Mouse (Mus musculus): ENCODE data around the gene Pdcd1lg2. TPM values are rescaled to one million over a fixed set of nuclear protein-coding genes. Genes with fewer than 3 reads are reported as not detected.

Pdcd1lg2 gene
- polyA plus RNA-seq, 1 experiment, result 0.37 TPM

DNA sequence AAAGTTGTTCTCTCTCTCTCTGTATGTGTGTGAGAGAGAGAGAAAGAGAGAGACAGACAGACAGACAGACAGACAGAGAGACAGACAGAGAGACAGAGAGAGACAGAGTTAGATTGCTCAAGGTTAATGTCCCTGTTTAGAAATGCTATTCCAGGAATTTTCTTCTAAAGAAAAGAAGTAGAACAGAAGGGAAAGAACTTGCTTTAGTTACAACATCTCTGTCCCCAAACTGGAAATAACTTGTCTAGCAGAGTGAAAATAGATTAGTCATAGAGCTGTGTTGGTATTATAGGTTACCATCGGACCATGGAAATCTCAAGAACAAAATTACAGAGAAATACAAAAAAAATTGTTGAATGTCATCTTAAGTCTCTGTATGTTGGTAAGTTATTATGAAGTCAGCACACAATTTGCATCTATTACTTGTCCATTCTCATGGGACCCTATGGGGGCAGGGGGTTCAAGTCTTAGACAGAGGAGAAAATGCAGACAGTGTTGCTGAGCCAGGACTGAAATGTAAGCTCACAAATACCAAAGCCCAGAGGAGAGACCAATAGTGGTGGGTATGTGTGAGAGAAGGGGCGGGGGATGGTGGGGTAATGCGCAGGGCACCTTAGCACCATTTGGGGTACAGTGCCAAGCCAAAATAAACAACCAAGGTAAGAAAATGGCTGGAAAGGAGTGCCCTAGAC, 74.7 kb downstream of the Pdcd1lg2 start:
- no peak for TF ChIP-seq POLR2A (IDR thresholded peaks at IDR 0.05; ENCODE audit: borderline replicate concordance, extremely low read depth, low read depth, low read length)
- no peak for TF ChIP-seq CTCF (IDR thresholded peaks at IDR 0.05; ENCODE audit: insufficient read depth, low read length)
- H3K4me1 ChIP-seq (ENCODE audit: control insufficient read depth, insufficient read depth, low read length), result no peaks in the 10 kb centered on the region
- H3K4me3 ChIP-seq (replicated peaks; ENCODE audit: extremely low read depth, low read depth, low read length), result no peak overlapping the region
- 74% methylated on average over 3 of the region's 3 CpGs for WGBS
- DNase-seq, result no peak

DNA sequence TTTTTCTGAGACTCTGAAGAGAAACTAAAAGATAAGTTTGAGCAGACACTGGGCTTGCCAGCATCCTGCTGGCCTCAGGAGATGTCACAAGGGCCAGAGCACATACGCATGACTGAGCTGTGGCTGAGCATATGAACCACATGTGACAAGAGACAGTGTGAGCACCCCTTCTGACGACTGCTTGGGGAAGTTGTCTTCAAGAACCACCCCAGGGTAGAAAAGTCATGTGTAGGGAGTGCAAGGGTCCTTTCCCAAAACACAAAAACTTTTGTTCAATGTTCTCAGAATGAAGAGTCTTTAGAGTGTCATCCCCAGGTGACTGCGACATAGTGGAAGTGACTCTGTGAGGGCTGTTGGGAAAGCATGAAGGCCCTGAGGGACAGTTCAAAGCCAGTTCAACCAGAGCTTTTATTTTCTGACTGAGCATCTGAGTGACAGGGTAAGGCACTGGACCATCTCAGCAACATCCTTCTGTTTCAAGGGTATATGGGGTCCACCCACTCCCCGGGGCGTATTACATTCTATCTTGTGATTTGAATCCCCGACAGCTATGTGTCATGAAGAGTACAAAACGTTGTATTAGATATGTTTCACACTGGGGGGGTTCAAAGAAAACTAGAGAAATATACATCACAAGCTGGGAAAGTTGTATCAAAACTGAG, 76.0 kb downstream of the Pdcd1lg2 start:
- 80% methylated on average over 7 of the region's 7 CpGs for WGBS
- DNase-seq, result no peak

DNA sequence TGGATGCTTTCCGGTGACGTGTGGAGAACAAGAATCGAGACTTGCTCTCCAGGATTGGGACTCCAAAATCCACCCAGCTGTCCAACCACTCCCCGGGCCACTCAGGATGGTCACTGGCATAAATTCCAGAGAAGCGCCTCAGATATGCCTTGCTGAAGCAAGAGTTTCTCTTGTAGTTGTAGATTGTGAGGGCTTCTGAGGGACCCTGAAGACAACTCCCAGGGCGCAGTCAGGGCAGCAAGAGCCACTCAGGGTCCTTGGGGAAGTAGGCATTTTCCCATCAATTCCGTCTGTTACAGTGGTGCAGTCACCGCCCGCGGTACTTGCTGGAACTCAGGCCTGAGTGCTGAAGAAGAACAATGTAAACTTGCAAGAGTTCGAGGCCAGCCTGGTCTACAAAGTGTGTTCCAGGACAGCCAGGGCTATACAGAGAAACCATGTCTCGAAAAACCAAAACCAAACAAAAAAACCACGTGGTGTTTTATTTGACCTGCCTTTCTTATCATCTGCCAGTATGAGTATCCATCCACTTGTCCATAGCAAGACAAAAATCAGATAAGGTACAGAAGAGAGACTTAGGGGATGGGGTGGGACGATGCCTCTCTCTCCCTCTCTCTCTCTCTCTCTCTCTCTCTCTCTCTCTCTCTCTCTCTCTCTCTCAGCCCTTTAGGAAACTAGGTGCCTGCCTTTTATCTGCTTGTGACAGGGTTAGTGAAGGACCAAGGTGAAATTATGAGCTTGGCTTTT, 76.8 kb downstream of the Pdcd1lg2 start:
- no peak for DNase-seq
- WGBS, result 82% methylated on average over 14 of the region's 14 CpGs

More for the DNA sequence above, 76.0 kb downstream of the Pdcd1lg2 start:
- no peak overlapping the region for H3K4me3 ChIP-seq (replicated peaks; ENCODE audit: extremely low read depth, low read depth, low read length)
- no peak for TF ChIP-seq CTCF (IDR thresholded peaks at IDR 0.05; ENCODE audit: insufficient read depth, low read length)
- no peak for TF ChIP-seq POLR2A (IDR thresholded peaks at IDR 0.05; ENCODE audit: borderline replicate concordance, extremely low read depth, low read depth, low read length)
- H3K4me1 ChIP-seq (ENCODE audit: control insufficient read depth, insufficient read depth, low read length), result no peaks in the 10 kb centered on the region

DNA sequence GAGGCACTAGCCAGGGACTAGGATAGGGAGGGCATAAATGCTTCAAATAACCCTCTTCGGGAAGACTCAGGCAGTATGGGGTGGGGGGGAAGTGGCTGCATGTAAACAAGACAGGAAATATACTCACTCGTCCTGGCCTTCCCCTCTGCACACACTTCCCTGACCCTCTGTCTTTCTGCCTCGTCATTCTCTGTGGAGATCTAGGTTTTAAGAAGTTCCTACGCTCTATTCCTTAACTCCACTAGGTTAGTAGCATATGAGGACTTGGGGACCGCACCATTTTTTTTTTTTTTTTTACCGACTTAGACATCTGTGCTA, 77.3 kb downstream of the Pdcd1lg2 start:
- 29% methylated on average over 6 of the region's 6 CpGs for WGBS
- no peak for DNase-seq
- no peaks in the 10 kb centered on the region for H3K4me1 ChIP-seq (ENCODE audit: control insufficient read depth, insufficient read depth, low read length)
- no peak overlapping the region for H3K4me3 ChIP-seq (replicated peaks; ENCODE audit: extremely low read depth, low read depth, low read length)
- TF ChIP-seq POLR2A (IDR thresholded peaks at IDR 0.05; ENCODE audit: borderline replicate concordance, extremely low read depth, low read depth, low read length), result no peak
- no peak for TF ChIP-seq CTCF (IDR thresholded peaks at IDR 0.05; ENCODE audit: insufficient read depth, low read length)

More for the DNA sequence above, 76.8 kb downstream of the Pdcd1lg2 start:
- no peak overlapping the region for H3K4me3 ChIP-seq (replicated peaks; ENCODE audit: extremely low read depth, low read depth, low read length)
- TF ChIP-seq POLR2A (IDR thresholded peaks at IDR 0.05; ENCODE audit: borderline replicate concordance, extremely low read depth, low read depth, low read length) (no peak), CTCF (IDR thresholded peaks at IDR 0.05; ENCODE audit: insufficient read depth, low read length) (no peak)
- no peaks in the 10 kb centered on the region for H3K4me1 ChIP-seq (ENCODE audit: control insufficient read depth, insufficient read depth, low read length)

DNA sequence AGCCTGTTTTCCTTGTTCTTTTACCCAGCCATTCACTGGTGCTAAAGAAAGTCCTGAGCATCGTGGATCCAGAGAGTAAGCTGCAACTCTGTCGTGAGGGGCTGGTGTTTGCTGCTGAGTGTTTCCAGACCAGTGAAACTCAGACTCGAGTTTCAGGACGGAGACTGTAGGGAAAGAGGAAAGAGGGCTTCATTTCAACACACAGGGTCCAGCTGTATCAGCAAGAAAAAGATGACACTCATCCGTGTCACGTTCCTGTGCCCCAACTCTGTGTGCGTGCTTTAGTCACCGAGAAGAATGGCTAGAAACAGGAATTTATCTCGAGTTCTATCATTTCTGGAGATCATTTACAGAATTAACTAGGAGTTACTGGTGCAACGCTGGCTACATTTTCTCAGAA, 77.7 kb downstream of the Pdcd1lg2 start:
- no peak for TF ChIP-seq POLR2A (IDR thresholded peaks at IDR 0.05; ENCODE audit: borderline replicate concordance, extremely low read depth, low read depth, low read length)
- no peak for TF ChIP-seq CTCF (IDR thresholded peaks at IDR 0.05; ENCODE audit: insufficient read depth, low read length)
- no peaks in the 10 kb centered on the region for H3K4me1 ChIP-seq (ENCODE audit: control insufficient read depth, insufficient read depth, low read length)
- H3K4me3 ChIP-seq (replicated peaks; ENCODE audit: extremely low read depth, low read depth, low read length), result no peak overlapping the region
- WGBS, result 46% methylated on average over 10 of the region's 10 CpGs
- DNase-seq, result no peak

DNA sequence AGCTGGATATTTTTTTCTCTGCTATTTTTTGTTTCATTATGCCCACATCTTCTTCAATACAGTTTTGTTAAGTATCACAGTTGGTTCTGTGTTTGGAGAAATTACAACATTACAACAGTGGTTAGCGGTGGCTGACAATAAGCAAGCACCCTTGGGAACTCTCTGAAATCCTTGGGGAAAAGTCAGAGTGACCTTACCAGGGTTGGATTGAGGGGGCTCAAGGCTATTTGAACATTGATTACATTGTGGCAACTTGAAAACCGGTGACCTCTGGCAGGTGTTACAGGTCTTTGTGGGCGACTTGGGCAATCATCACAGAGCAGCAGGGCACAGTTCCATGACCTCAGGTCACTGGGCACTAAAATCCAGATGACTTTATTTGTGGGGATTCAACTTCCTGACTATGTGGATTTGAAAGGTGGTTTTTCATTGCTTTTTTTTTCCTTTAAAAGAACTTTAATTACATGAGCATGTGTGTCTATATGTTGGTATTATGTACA, 79.1 kb downstream of the Pdcd1lg2 start:
- 77% methylated on average over 3 of the region's 3 CpGs for WGBS
- H3K4me1 ChIP-seq (ENCODE audit: control insufficient read depth, insufficient read depth, low read length), result no peaks in the 10 kb centered on the region
- H3K4me3 ChIP-seq (replicated peaks; ENCODE audit: extremely low read depth, low read depth, low read length), result no peak overlapping the region
- DNase-seq, result no peak
- TF ChIP-seq POLR2A (IDR thresholded peaks at IDR 0.05; ENCODE audit: borderline replicate concordance, extremely low read depth, low read depth, low read length), result no peak
- no peak for TF ChIP-seq CTCF (IDR thresholded peaks at IDR 0.05; ENCODE audit: insufficient read depth, low read length)

DNA sequence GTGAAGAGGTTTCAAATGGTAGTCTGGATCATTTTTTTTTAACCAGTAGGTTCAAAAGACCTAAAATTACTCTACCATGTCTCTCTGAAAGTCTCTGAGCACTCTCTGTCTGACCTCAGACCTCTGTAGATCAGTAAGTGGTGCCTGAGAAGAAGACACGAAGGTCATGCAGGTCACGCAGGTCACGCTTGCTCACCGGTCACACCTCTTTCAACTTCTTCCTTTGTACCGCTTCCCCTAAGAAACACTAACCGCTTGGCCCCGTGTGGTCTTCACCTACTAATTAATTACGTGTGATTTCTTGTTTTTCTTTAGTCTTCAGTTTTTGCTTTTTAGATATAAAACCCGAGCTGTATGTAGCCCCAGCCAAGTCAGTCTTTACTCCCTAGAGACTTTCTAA, 80.7 kb downstream of the Pdcd1lg2 start:
- 78% methylated on average over 9 of the region's 9 CpGs for WGBS
- no peak overlapping the region for H3K4me3 ChIP-seq (replicated peaks; ENCODE audit: extremely low read depth, low read depth, low read length)
- no peaks in the 10 kb centered on the region for H3K4me1 ChIP-seq (ENCODE audit: control insufficient read depth, insufficient read depth, low read length)
- DNase-seq, result no peak
- TF ChIP-seq CTCF (IDR thresholded peaks at IDR 0.05; ENCODE audit: insufficient read depth, low read length), result no peak
- TF ChIP-seq POLR2A (IDR thresholded peaks at IDR 0.05; ENCODE audit: borderline replicate concordance, extremely low read depth, low read depth, low read length), result no peak

DNA sequence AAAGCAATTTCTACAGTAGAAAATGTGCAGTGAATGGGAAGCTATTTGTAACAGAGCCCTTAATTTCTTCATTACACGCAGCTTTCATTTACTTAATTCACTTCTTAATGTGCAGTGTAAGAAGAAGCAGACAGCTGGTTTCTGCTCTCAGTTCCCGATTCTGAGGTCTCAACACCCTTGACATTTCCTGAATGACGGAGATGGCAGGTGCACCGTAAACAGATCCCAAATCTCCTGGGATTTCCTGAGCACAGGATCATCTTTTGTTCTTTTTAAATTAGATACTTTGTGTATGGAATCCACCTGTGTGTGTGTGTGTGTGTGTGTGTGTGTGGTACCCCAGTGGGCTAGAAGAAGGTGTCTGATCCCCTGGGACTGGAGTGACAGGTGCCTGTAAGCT, 83.7 kb downstream of the Pdcd1lg2 start:
- no peaks in the 10 kb centered on the region; the same call in 1 of the 2 replicates for H3K4me1 ChIP-seq (ENCODE audit: control insufficient read depth, insufficient read depth, low read length)
- 69% methylated on average over 4 of the region's 4 CpGs for WGBS
- TF ChIP-seq POLR2A (IDR thresholded peaks at IDR 0.05; ENCODE audit: borderline replicate concordance, extremely low read depth, low read depth, low read length) (no peak), CTCF (IDR thresholded peaks at IDR 0.05; ENCODE audit: insufficient read depth, low read length) (no peak)
- H3K4me3 ChIP-seq (replicated peaks; ENCODE audit: extremely low read depth, low read depth, low read length), result no peak overlapping the region
- no peak for DNase-seq

DNA sequence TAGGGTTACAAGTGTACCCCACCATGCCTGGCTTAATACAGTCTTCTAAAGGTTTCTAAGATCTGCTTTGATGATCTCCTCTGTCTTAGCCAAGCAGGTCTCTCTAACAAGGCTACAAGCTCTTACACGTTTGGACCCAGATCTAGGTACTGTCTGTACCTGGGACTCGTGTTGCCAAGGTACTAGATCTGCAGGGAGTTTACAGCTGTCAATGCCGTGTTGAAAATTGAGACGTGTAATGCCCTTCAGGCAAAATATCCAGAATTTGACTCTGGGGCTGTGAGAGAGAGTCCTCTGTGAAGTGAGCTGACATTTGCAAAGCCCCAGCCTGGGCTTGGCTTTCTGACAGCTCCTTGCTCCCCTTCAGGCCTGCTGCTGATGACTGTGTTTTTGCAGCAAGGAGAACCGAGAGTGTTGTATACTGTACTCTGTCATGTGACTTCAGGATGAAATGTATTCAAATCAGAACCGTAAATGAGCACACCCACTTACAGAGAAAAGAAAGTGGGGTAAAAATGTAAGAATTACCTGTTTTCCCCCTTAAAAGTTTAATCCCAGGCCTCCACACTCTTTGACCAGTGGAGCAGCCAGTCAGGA, 85.4 kb downstream of the Pdcd1lg2 start:
- TF ChIP-seq CTCF (IDR thresholded peaks at IDR 0.05; ENCODE audit: insufficient read depth, low read length) (no peak), POLR2A (IDR thresholded peaks at IDR 0.05; ENCODE audit: borderline replicate concordance, extremely low read depth, low read depth, low read length) (no peak)
- 76% methylated on average over 6 of the region's 6 CpGs for WGBS
- Histone ChIP-seq H3K4me1 (ENCODE audit: control insufficient read depth, insufficient read depth, low read length) (peaks cover 3% of the 10 kb centered on the region), H3K4me3 (replicated peaks; ENCODE audit: extremely low read depth, low read depth, low read length) (no peak overlapping the region)
- no peak for DNase-seq

Data from lung, adult 2 months (tissue).